Mouse (Mus musculus) MEL (cell line): ENCODE results near the gene Palm. TPM values are rescaled to one million over a fixed set of nuclear protein-coding genes. Genes with fewer than 3 reads are reported as not detected.

Experiments used
- DNase-seq: peaks from one replicate; pipeline ENCODE4 v3.0.0; 2011; ENCODE audit warnings: low read depth, low spot score
- H3K27ac ChIP-seq: 2 replicates; pipeline ENCODE4 v1.5.1; 2012; ENCODE audit warnings: low read depth, mild to moderate bottlenecking, control low read depth, low read length, moderate library complexity; ENCODE audit not compliant: control insufficient read depth
- H3K27me3 ChIP-seq, 2 experiments: fragments of 150-350 bp in 1 of 2; sonication (generic) in 1 of 2; 2 replicates each; pipeline ENCODE4 v1.6.1; 2012; ENCODE audit warnings: low read length in 2 of 2, mild to moderate bottlenecking in 2 of 2, improper control_type of control experiment in 1 of 2, moderate library complexity in 1 of 2; ENCODE audit not compliant: insufficient read depth in 2 of 2, control insufficient read depth in 1 of 2
- H3K36me3 ChIP-seq, 2 experiments: 2 replicates each; pipeline ENCODE4 v1.6.1; 2012 to 2014; ENCODE audit warnings: low read length in 2 of 2, improper control_type of control experiment in 1 of 2, inconsistent platforms in 1 of 2, mild to moderate bottlenecking in 1 of 2; ENCODE audit not compliant: insufficient read depth in 2 of 2, control insufficient read depth in 1 of 2
- H3K4me1 ChIP-seq, 2 experiments: fragments of 150-350 bp in 1 of 2; sonication (generic) in 1 of 2; 2 replicates each; pipeline ENCODE4 v1.6.1; 2012; ENCODE audit warnings: low read length in 2 of 2, improper control_type of control experiment in 1 of 2, mild to moderate bottlenecking in 1 of 2; ENCODE audit not compliant: insufficient read depth in 2 of 2, control insufficient read depth in 1 of 2
- H3K4me3 ChIP-seq, 2 experiments: fragments of 150-350 bp in 1 of 2; sonication (generic) in 1 of 2; 2 replicates each; pipeline ENCODE4 v1.5.1; 2012; ENCODE audit warnings: low read depth in 2 of 2, low read length in 2 of 2, mild to moderate bottlenecking in 2 of 2, moderate library complexity in 2 of 2, control low read depth in 1 of 2, improper control_type of control experiment in 1 of 2; ENCODE audit not compliant: control insufficient read depth in 1 of 2, insufficient read depth in 1 of 2
- H3K79me2 ChIP-seq: 2 replicates; pipeline ENCODE4 v1.6.1; 2012; ENCODE audit warnings: mild to moderate bottlenecking, low read length, moderate library complexity; ENCODE audit not compliant: control insufficient read depth, poor library complexity, insufficient read depth
- H3K9ac ChIP-seq: 2 replicates; pipeline ENCODE4 v1.6.1; 2012; ENCODE audit warnings: low read depth, mild to moderate bottlenecking, control low read depth, low read length, moderate library complexity; ENCODE audit not compliant: control insufficient read depth, poor library complexity, severe bottlenecking
- H3K9me3 ChIP-seq: fragments of 150-350 bp; sonication (generic); replicated peaks from 2 replicates; pipeline ENCODE4 v1.6.1; 2012; ENCODE audit warnings: mild to moderate bottlenecking, low read length, improper control_type of control experiment, moderate library complexity; ENCODE audit not compliant: insufficient read depth
- BHLHE40 ChIP-seq: IDR thresholded peaks from 2 replicates; pipeline ENCODE4 v1.6.1; 2012; ENCODE audit warnings: low read depth, mild to moderate bottlenecking, inconsistent platforms, low read length, improper control_type of control experiment, borderline replicate concordance
- CHD2 ChIP-seq: IDR thresholded peaks from 2 replicates; pipeline ENCODE4 v1.6.1; 2011; ENCODE audit warnings: low read length, improper control_type of control experiment
- CTCF ChIP-seq, 3 experiments: IDR thresholded peaks in 2 of 3; conservative IDR thresholded peaks in 1 of 3; 2 replicates each; pipeline ENCODE4 v1.5.1; 2011 to 2012; ENCODE audit warnings: low read length in 3 of 3, low read depth in 2 of 3, mild to moderate bottlenecking in 2 of 3, improper control_type of control experiment in 1 of 3, inconsistent platforms in 1 of 3, mixed read lengths in 1 of 3, moderate library complexity in 1 of 3; ENCODE audit not compliant: control insufficient read depth in 1 of 3, insufficient read depth in 1 of 3, poor library complexity in 1 of 3, severe bottlenecking in 1 of 3
- EP300 ChIP-seq, 2 experiments: IDR thresholded peaks; 2 replicates each; pipeline ENCODE4 v1.6.1; 2011; ENCODE audit warnings: improper control_type of control experiment in 2 of 2, low read length in 2 of 2, low read depth in 1 of 2, mild to moderate bottlenecking in 1 of 2
- ETS1 ChIP-seq: IDR thresholded peaks from 2 replicates; pipeline ENCODE4 v1.6.1; 2012; ENCODE audit warnings: low read depth, mild to moderate bottlenecking, inconsistent platforms, low read length, improper control_type of control experiment, moderate library complexity
- GABPA ChIP-seq: IDR thresholded peaks from 2 replicates; pipeline ENCODE4 v1.6.1; 2012; ENCODE audit warnings: low read depth, mild to moderate bottlenecking, inconsistent platforms, low read length, improper control_type of control experiment, moderate library complexity
- GATA1 ChIP-seq: IDR thresholded peaks from 2 replicates; pipeline ENCODE4 v1.6.1; 2011; ENCODE audit warnings: low read depth, low read length, improper control_type of control experiment
- JUND ChIP-seq: IDR thresholded peaks from 2 replicates; pipeline ENCODE4 v1.6.1; 2011; ENCODE audit warnings: low read depth, mild to moderate bottlenecking, improper control_type of control experiment, low read length
- KAT2A ChIP-seq: conservative IDR thresholded peaks from 2 replicates; pipeline ENCODE4 v1.6.1; 2012; ENCODE audit warnings: low read depth, low read length, improper control_type of control experiment, inconsistent platforms
- MAFK ChIP-seq: IDR thresholded peaks from 2 replicates; pipeline ENCODE4 v1.6.1; 2011; ENCODE audit warnings: low read depth, mild to moderate bottlenecking, low read length, improper control_type of control experiment, borderline replicate concordance
- MXI1 ChIP-seq: IDR thresholded peaks from 2 replicates; pipeline ENCODE4 v1.6.1; 2011; ENCODE audit warnings: mild to moderate bottlenecking, low read depth, low read length, improper control_type of control experiment
- MYC ChIP-seq: IDR thresholded peaks from 2 replicates; pipeline ENCODE4 v1.6.1; 2011; ENCODE audit warnings: low read depth, mild to moderate bottlenecking, low read length, improper control_type of control experiment, moderate library complexity
- NELFE ChIP-seq: IDR thresholded peaks from 2 replicates; pipeline ENCODE4 v1.6.1; 2011; ENCODE audit warnings: low read depth, low read length, improper control_type of control experiment
- POLR2A ChIP-seq, 2 experiments: IDR thresholded peaks; 2 replicates each; pipeline ENCODE4 v1.6.1; 2011 to 2012; ENCODE audit warnings: low read length in 2 of 2, mild to moderate bottlenecking in 2 of 2, control low read depth in 1 of 2, improper control_type of control experiment in 1 of 2, low read depth in 1 of 2, moderate library complexity in 1 of 2; ENCODE audit not compliant: control insufficient read depth in 1 of 2, insufficient read depth in 1 of 2, poor library complexity in 1 of 2
- POLR2AphosphoS5 ChIP-seq: IDR thresholded peaks from 2 replicates; pipeline ENCODE4 v1.6.1; 2012; ENCODE audit warnings: low read depth, borderline replicate concordance, mild to moderate bottlenecking, inconsistent platforms, low read length, moderate library complexity, mixed read lengths
- TAL1 ChIP-seq: IDR thresholded peaks from 2 replicates; pipeline ENCODE4 v1.6.1; 2012; ENCODE audit warnings: mild to moderate bottlenecking, inconsistent platforms, low read length, moderate library complexity, mixed read lengths
- TCF12 ChIP-seq: IDR thresholded peaks from 2 replicates; pipeline ENCODE4 v1.6.1; 2014; ENCODE audit warnings: low read depth, mild to moderate bottlenecking, inconsistent platforms, low read length, improper control_type of control experiment, moderate library complexity
- UBTF ChIP-seq: IDR thresholded peaks from 2 replicates; pipeline ENCODE4 v1.6.1; 2012; ENCODE audit warnings: low read depth, mild to moderate bottlenecking, inconsistent platforms, low read length, improper control_type of control experiment, moderate library complexity, borderline replicate concordance; ENCODE audit not compliant: insufficient read depth
- USF1 ChIP-seq: IDR thresholded peaks from 2 replicates; pipeline ENCODE4 v1.6.1; 2014; ENCODE audit warnings: low read depth, mild to moderate bottlenecking, inconsistent platforms, low read length, improper control_type of control experiment, moderate library complexity
- ZC3H11A ChIP-seq: IDR thresholded peaks from 2 replicates; pipeline ENCODE4 v1.6.1; 2012; ENCODE audit warnings: low read depth, mild to moderate bottlenecking, inconsistent platforms, low read length, improper control_type of control experiment
- ZKSCAN1 ChIP-seq: IDR thresholded peaks from 2 replicates; pipeline ENCODE4 v1.6.1; 2012; ENCODE audit warnings: low read depth, mild to moderate bottlenecking, inconsistent platforms, low read length, improper control_type of control experiment, moderate library complexity
- ZMIZ1 ChIP-seq: IDR thresholded peaks from 2 replicates; pipeline ENCODE4 v1.6.1; 2012; ENCODE audit warnings: low read depth, mild to moderate bottlenecking, inconsistent platforms, low read length, improper control_type of control experiment, moderate library complexity
- ZNF384 ChIP-seq: IDR thresholded peaks from 2 replicates; pipeline ENCODE4 v1.6.1; 2012; ENCODE audit warnings: low read depth, mild to moderate bottlenecking, inconsistent platforms, low read length, improper control_type of control experiment
- polyA plus RNA-seq, 2 experiments: library from polyadenylated mRNA; stranded (reverse) in 1 of 2; unstranded in 1 of 2; fragments of >175 nt in 1 of 2; fragments of >200 nt in 1 of 2; gene quantifications; 2 replicates each; pipeline versions ENCODE4 v1.2.1 to v1.2.4; 2012; ENCODE audit warnings: low replicate concordance in 2 of 2, low read depth in 1 of 2; ENCODE audit not compliant: insufficient read length in 2 of 2, insufficient read depth in 1 of 2, missing spikeins in 1 of 2
- total RNA-seq: library from RNA; depleted of rRNA; stranded (reverse); fragments of 300-350 nt; gene quantifications from 2 replicates; pipeline ENCODE4 v1.2.3, GENCODE M21; 2012

Palm gene
- total and polyA plus RNA-seq, 3 experiments, result 4.8 to 15.5 TPM; not detected in 1

GRCm38 (mm10) chr10:79840644-79841551, 47.5 kb downstream of the Palm start (continued):
- no peak for TF ChIP-seq GATA1
- TF ChIP-seq, all 39 proteins: peak for 11

- TF ChIP-seq NELFE (no peak), USF1 (no peak), TAL1 (no peak), POLR2A (IDR thresholded peaks at IDR 0.05; ENCODE audit: control insufficient read depth in 1 of 2, insufficient read depth in 1 of 2, low read depth in 1 of 2, low read length in 2 of 2, poor library complexity in 1 of 2) (no peak), UBTF (no peak), BHLHE40 (no peak), CHD2 (no peak), GATA1 (no peak), EP300 (IDR thresholded peaks at IDR 0.05; ENCODE audit: low read depth in 1 of 2, low read length in 2 of 2) (no peak), ETS1 (no peak), JUND (no peak), ZMIZ1 (no peak), MXI1 (no peak), MYC (no peak), ZNF384 (no peak), POLR2AphosphoS5 (no peak), KAT2A (no peak)
- Histone ChIP-seq H3K4me3 (no peak overlapping the region), H3K9ac (no peak overlapping the region), H3K36me3 (no peaks in the 10 kb centered on the region; a peak in 1 of 4 replicates), H3K9me3 (no peaks in the 10 kb centered on the region), H3K4me1 (peaks cover 0 to 3% of the 10 kb centered on the region in 2 experiments; a peak in 1 of 4 replicates), H3K79me2 (no peaks in the 10 kb centered on the region), H3K27ac (no peak overlapping the region), H3K27me3 (no peaks in the 10 kb centered on the region)
- DNase-seq, result no peak
Measured at GRCm38 (mm10) chr10:79842322-79842721, 49.0 kb downstream of the Palm start.

- H3K4me1 ChIP-seq, result peaks cover 0 to 3% of the 10 kb centered on the region in 2 experiments; a peak in 1 of 4 replicates
- TF ChIP-seq GABPA, result no peak
- TF ChIP-seq KAT2A, result no peak
- TF ChIP-seq MAFK, result no peak
- no peak for TF ChIP-seq ZKSCAN1
- no peak for TF ChIP-seq TCF12
- TF ChIP-seq UBTF, result no peak
- no peak for TF ChIP-seq CTCF (IDR thresholded peaks at IDR 0.05 in 2 of 3, conservative IDR thresholded peaks at IDR 0.05 in 1 of 3; ENCODE audit: control insufficient read depth in 1 of 3, insufficient read depth in 1 of 3, low read depth in 2 of 3, low read length in 3 of 3, poor library complexity in 1 of 3, severe bottlenecking in 1 of 3)
- TF ChIP-seq GATA1, result no peak
- TF ChIP-seq POLR2AphosphoS5, result no peak
- no peak for TF ChIP-seq ETS1
- no peak for TF ChIP-seq ZC3H11A
- TF ChIP-seq, all 39 proteins: peak for 0
- Histone ChIP-seq H3K79me2 (no peaks in the 10 kb centered on the region), H3K9me3 (no peaks in the 10 kb centered on the region), H3K27ac (no peak overlapping the region), H3K27me3 (no peaks in the 10 kb centered on the region), H3K9ac (no peak overlapping the region), H3K4me3 (no peak overlapping the region), H3K36me3 (no peaks in the 10 kb centered on the region; a peak in 1 of 4 replicates)
- DNase-seq, result no peak
Measured at GRCm38 (mm10) chr10:79843476-79843875, 50.1 kb downstream of the Palm start.
